Mouse (Mus musculus): ENCODE data around the gene Vps25. TPM values are rescaled to one million over a fixed set of nuclear protein-coding genes. Genes with fewer than 3 reads are reported as not detected.
A peak's percentile ranks its signal among the peaks of the same experiment; 100 is the strongest.

The Vps25 gene
- polyA plus RNA-seq, 2 experiments = 36.3 to 90.0 TPM

DNA sequence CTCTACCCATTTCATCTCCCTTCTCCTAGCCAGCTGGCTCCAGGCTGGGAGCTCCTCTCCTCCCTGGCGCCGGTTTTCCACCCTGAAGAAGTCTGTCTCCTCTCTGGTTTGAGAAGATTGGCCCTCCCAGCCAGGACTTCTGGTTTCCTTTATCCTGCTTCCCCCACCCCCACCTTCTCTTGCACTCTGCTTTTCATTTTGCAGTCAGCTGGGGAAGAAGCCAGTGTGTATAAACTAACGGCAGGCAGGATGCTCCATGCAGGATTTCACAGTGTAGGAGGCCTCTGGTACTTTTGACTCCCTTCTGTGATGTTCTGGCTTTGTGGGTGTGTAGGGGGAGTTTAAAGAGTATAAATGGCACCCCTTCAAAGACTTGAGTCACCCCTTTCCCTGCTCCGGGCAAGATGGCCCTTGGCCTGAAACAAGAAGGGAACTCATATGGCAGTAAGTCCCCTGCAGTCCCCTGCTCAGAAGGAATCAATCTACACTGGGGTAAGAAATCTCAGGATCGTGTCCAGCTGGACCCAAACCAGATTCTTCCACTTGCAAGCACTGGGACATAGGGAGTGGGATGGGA is 15.3 kb upstream of the Vps25 start:
- no peak overlapping the region for H3K4me3 ChIP-seq (ENCODE audit: insufficient read depth in 1 of 2, low read depth in 2 of 2, low read length in 2 of 2)
- no peaks in the 10 kb centered on the region for H3K27me3 ChIP-seq (ENCODE audit: control insufficient read depth, insufficient read depth, low read length)
- no peak overlapping the region for H3K4me2 ChIP-seq (ENCODE audit: low read depth)
- no peaks in the 10 kb centered on the region for H3K36me3 ChIP-seq (replicated peaks; ENCODE audit: control insufficient read depth, insufficient read depth, low read depth)
- H3K27ac ChIP-seq = no peak overlapping the region
- ATAC-seq (ENCODE audit: insufficient read depth) (no peak), DNase-seq (ENCODE audit: low read depth in 3 of 3, low spot score in 3 of 3) (no peak)
- TF ChIP-seq CTCF (IDR thresholded peaks at IDR 0.05; ENCODE audit: low read depth) = no peak
- TF ChIP-seq EP300 (IDR thresholded peaks at IDR 0.05; ENCODE audit: low read depth) = no peak
- no peak overlapping the region for H3K9ac ChIP-seq (replicated peaks)
- H3K9me3 ChIP-seq (ENCODE audit: control insufficient read depth, low read length) = no peaks in the 10 kb centered on the region
- H3K4me1 ChIP-seq (replicated peaks; ENCODE audit: control insufficient read depth in 2 of 2, insufficient read depth in 2 of 2, low read length in 1 of 2) = no peaks in the 10 kb centered on the region; a peak in 1 of 4 replicates
- 55% methylated on average over 5 of the region's 5 CpGs for WGBS (ENCODE audit: insufficient replicate concordance)

DNA sequence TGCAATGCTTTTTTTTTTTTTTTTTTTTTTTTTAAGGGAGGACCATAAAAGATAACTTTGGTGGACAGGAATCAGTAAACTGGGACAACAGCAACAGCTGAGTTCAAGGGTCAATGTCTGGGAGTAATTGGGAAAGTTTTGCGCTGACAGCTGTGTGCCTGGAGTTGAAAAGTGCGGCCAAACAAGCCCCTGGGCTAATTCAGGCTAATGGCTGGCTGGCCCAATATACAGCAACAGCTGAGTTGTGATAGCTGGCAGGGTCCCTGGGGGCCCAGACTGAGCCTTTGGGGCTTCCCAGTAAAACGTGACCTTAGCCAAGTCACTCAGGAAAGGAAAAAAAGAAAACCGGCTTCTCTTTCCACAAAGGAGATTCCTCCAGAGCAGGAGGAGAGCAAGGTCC is 8.4 kb upstream of the Vps25 start:
- ATAC-seq (ENCODE audit: insufficient read depth) (no peak), DNase-seq (ENCODE audit: low read depth in 3 of 3, low spot score in 3 of 3) (no peak)
- peaks cover 4 to 8% of the 10 kb centered on the region in 2 experiments for H3K4me1 ChIP-seq (replicated peaks; ENCODE audit: control insufficient read depth in 2 of 2, insufficient read depth in 2 of 2, low read length in 1 of 2)
- peaks cover 46% of the 10 kb centered on the region for H3K27me3 ChIP-seq (ENCODE audit: control insufficient read depth, insufficient read depth, low read length)
- 51% methylated on average over 4 of the region's 4 CpGs for WGBS (ENCODE audit: insufficient replicate concordance)
- H3K9ac ChIP-seq (replicated peaks) = no peak overlapping the region
- no peaks in the 10 kb centered on the region for H3K9me3 ChIP-seq (ENCODE audit: control insufficient read depth, low read length)
- H3K4me2 ChIP-seq (ENCODE audit: low read depth) = no peak overlapping the region
- TF ChIP-seq CTCF (IDR thresholded peaks at IDR 0.05; ENCODE audit: low read depth) (no peak), EP300 (IDR thresholded peaks at IDR 0.05; ENCODE audit: low read depth) (no peak)
- H3K4me3 ChIP-seq (ENCODE audit: insufficient read depth in 1 of 2, low read depth in 2 of 2, low read length in 2 of 2) = no peak overlapping the region
- no peak overlapping the region for H3K27ac ChIP-seq
- H3K36me3 ChIP-seq (replicated peaks; ENCODE audit: control insufficient read depth, insufficient read depth, low read depth) = no peaks in the 10 kb centered on the region

DNA sequence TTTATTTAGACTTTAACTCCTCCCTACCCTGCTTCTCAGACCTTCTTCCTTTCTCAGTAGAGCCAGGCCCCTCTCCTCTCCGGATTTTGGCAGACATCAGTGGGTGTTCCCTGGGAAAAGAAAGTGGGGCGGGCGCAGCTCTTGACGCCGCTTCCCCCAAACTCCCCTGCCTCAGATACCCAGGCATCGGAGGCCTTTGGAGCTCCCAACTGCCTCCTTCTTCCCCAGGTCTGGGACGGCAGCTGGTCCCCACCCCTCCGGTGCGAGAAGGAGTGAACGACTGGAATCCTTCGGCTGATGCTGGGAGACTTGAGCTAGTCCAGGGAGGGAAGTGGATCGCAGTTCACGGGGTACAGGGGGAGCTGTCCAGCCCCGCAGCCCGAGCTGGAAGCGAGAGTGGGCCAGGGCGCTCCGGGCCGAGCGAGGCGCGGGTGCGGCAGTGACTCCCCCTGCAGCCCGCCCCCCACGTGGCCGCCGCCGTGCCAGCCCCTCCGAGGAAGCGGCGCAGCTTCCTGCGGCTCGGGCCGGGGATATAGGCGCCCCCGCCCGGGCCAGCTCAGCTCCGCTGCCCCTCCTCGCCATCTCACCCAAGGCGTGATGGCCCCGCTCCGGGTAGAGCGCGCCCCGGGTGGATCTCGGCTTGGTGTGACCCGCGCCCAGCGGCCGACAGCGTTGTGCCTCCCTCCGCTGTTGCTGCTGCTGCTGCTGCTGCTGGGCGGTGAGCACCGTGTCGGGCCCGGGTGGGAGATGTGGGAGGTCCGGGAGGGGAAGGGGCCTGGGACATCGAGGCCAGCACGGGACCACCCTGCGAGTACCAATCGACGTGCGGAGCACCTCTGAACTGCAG is 7.4 kb upstream of the Vps25 start, which contains the start of gene Ramp2:
Gene Ramp2 (plus strand): TSS at position 174 of the 847 bp plus-strand sequence.
- whole genome bisulfite sequencing (ENCODE audit: insufficient replicate concordance) = under 1% methylated on average over 62 of the region's 63 CpGs
- H3K9ac ChIP-seq (replicated peaks) = no peak within 1 kb of the TSS
- no peak for TF ChIP-seq CTCF (IDR thresholded peaks at IDR 0.05; ENCODE audit: low read depth)
- no peak for TF ChIP-seq EP300 (IDR thresholded peaks at IDR 0.05; ENCODE audit: low read depth)
- H3K4me1 ChIP-seq (replicated peaks; ENCODE audit: control insufficient read depth in 2 of 2, insufficient read depth in 2 of 2, low read length in 1 of 2) = peaks cover 4 to 8% of the 10 kb centered on the region in 2 experiments
- DNase-seq (ENCODE audit: low read depth in 3 of 3, low spot score in 3 of 3) = no peak
- H3K27ac ChIP-seq = no peak within 1 kb of the TSS
- H3K4me2 ChIP-seq (ENCODE audit: low read depth) = peak within 1 kb of the TSS; percentile 53
- 0 out of 2 replicates have a peak, but pooled peaks have one; percentile 18 for ATAC-seq (ENCODE audit: insufficient read depth)
- H3K27me3 ChIP-seq (ENCODE audit: control insufficient read depth, insufficient read depth, low read length) = peaks cover 46% of the 10 kb centered on the region
- peak within 1 kb of the TSS; percentile 33 to 36 for H3K4me3 ChIP-seq (ENCODE audit: insufficient read depth in 1 of 2, low read depth in 2 of 2, low read length in 2 of 2)
- no peaks in the 10 kb centered on the region for H3K36me3 ChIP-seq (replicated peaks; ENCODE audit: control insufficient read depth, insufficient read depth, low read depth)
- H3K9me3 ChIP-seq (ENCODE audit: control insufficient read depth, low read length) = no peaks in the 10 kb centered on the region

DNA sequence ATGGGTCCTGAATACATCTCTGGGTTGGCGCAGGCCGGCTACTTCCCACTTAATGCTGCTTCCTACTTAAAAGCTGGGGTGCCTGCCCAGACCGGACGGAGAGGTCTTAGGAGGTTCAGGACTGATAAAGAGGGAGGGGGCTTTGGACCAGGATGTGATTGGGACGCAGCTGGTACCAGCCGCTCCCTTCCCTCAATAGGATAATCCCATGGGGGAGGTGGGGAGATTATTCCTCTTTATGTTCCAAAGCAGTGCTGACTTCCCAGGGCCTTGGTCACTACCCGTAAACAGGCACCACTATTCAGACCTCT is 6.8 kb upstream of the Vps25 start:
- H3K4me3 ChIP-seq (ENCODE audit: insufficient read depth in 1 of 2, low read depth in 2 of 2, low read length in 2 of 2) = peak overlapping the region; percentile 33 to 36
- no peaks in the 10 kb centered on the region for H3K36me3 ChIP-seq (replicated peaks; ENCODE audit: control insufficient read depth, insufficient read depth, low read depth)
- no peak for TF ChIP-seq CTCF (IDR thresholded peaks at IDR 0.05; ENCODE audit: low read depth)
- no peak for TF ChIP-seq EP300 (IDR thresholded peaks at IDR 0.05; ENCODE audit: low read depth)
- WGBS (ENCODE audit: insufficient replicate concordance) = 10% methylated on average over 7 of the region's 7 CpGs
- no peak overlapping the region for H3K9ac ChIP-seq (replicated peaks)
- H3K27me3 ChIP-seq (ENCODE audit: control insufficient read depth, insufficient read depth, low read length) = peaks cover 46% of the 10 kb centered on the region
- no peaks in the 10 kb centered on the region for H3K9me3 ChIP-seq (ENCODE audit: control insufficient read depth, low read length)
- peak overlapping the region; percentile 53 for H3K4me2 ChIP-seq (ENCODE audit: low read depth)
- H3K4me1 ChIP-seq (replicated peaks; ENCODE audit: control insufficient read depth in 2 of 2, insufficient read depth in 2 of 2, low read length in 1 of 2) = peaks cover 4 to 8% of the 10 kb centered on the region in 2 experiments
- DNase-seq (ENCODE audit: low read depth in 3 of 3, low spot score in 3 of 3) = no peak
- 0 out of 2 replicates have a peak, but pooled peaks have one; percentile 7 for ATAC-seq (ENCODE audit: insufficient read depth)
- H3K27ac ChIP-seq = no peak overlapping the region

DNA sequence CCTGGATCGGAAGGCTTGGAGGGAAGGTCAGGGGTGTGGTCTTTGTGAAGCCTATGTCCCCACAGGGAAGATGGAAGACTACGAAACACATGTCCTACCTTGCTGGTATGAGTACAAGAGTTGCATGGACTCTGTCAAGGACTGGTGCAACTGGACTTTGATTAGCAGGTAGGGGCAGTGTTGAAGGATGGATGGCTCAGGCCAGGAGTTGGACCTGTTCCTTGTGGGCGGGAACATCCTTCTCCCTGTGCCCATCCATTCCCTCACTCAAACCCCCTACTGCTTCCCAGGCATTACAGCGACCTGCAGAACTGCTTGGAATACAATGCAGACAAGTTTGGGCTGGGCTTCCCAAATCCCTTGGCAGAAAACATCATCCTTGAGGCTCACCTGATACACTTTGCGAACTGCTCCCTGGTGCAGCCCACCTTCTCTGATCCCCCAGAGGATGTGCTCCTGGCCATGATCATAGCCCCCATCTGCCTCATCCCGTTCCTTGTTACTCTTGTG is 5.9 kb upstream of the Vps25 start:
- 67% methylated on average over 6 of the region's 6 CpGs for WGBS (ENCODE audit: insufficient replicate concordance)
- Histone ChIP-seq H3K4me2 (ENCODE audit: low read depth) (no peak overlapping the region), H3K9ac (replicated peaks) (no peak overlapping the region), H3K36me3 (replicated peaks; ENCODE audit: control insufficient read depth, insufficient read depth, low read depth) (no peaks in the 10 kb centered on the region), H3K27me3 (ENCODE audit: control insufficient read depth, insufficient read depth, low read length) (peaks cover 46% of the 10 kb centered on the region), H3K4me1 (replicated peaks; ENCODE audit: control insufficient read depth in 2 of 2, insufficient read depth in 2 of 2, low read length in 1 of 2) (peaks cover 7 to 12% of the 10 kb centered on the region in 2 experiments), H3K9me3 (ENCODE audit: control insufficient read depth, low read length) (no peaks in the 10 kb centered on the region), H3K4me3 (ENCODE audit: insufficient read depth in 1 of 2, low read depth in 2 of 2, low read length in 2 of 2) (no peak overlapping the region; a peak in 1 of 4 replicates), H3K27ac (no peak overlapping the region)
- no peak for ATAC-seq (ENCODE audit: insufficient read depth)
- TF ChIP-seq CTCF (IDR thresholded peaks at IDR 0.05; ENCODE audit: low read depth) = no peak
- TF ChIP-seq EP300 (IDR thresholded peaks at IDR 0.05; ENCODE audit: low read depth) = no peak
- DNase-seq (ENCODE audit: low read depth in 3 of 3, low spot score in 3 of 3) = no peak
